Mouse (Mus musculus) embryonic facial prominence, embryonic 11.5 days (tissue): ENCODE results near the gene 2310061I04Rik. TPM values are rescaled to one million over a fixed set of nuclear protein-coding genes. Genes with fewer than 3 reads are reported as not detected.
A peak's percentile ranks its signal among the peaks of the same experiment; 100 is the strongest.

ENCODE experiments used
- ATAC-seq: fragments of 200-750 bp; cut with Nextera tagmentation; replicated peaks from 2 replicates; pipeline ENCODE4 v1.8.0; 2017; ENCODE audit warnings: low read depth; ENCODE audit not compliant: insufficient number of reproducible peaks, low FRiP score, low TSS enrichment
- DNase-seq: peaks from one replicate; pipeline ENCODE4 v3.0.0-alpha.2; 2015; ENCODE audit warnings: low spot score
- H3K27ac ChIP-seq: fragments of 300-500 bp; sonication (generic); replicated peaks from 2 replicates; pipeline ENCODE4 v1.5.1; 2014; ENCODE audit warnings: mild to moderate bottlenecking, low read depth, low read length, control low read depth
- H3K27me3 ChIP-seq: fragments of 300-500 bp; sonication (generic); 2 replicates; pipeline ENCODE4 v1.6.1; 2014; ENCODE audit warnings: mild to moderate bottlenecking, low read length, moderate library complexity, mixed read lengths; ENCODE audit not compliant: control insufficient read depth, insufficient read depth
- H3K36me3 ChIP-seq: fragments of 300-500 bp; sonication (generic); replicated peaks from 2 replicates; pipeline ENCODE4 v1.6.1; 2014; ENCODE audit warnings: low read depth, mild to moderate bottlenecking, low read length, moderate library complexity, mixed read lengths; ENCODE audit not compliant: control insufficient read depth, insufficient read depth
- H3K4me1 ChIP-seq: fragments of 300-500 bp; sonication (generic); 2 replicates; pipeline ENCODE4 v1.6.1; 2014; ENCODE audit warnings: low read length, mixed read lengths; ENCODE audit not compliant: control insufficient read depth, insufficient read depth
- H3K4me2 ChIP-seq: fragments of 300-500 bp; sonication (generic); 2 replicates; pipeline ENCODE4 v1.6.1; 2014; ENCODE audit warnings: low read depth, mild to moderate bottlenecking, control low read depth, low read length, moderate library complexity
- H3K4me3 ChIP-seq: fragments of 300-500 bp; sonication (generic); 2 replicates; pipeline ENCODE4 v1.5.1; 2014; ENCODE audit warnings: low read depth, low read length, control low read depth
- H3K9ac ChIP-seq: fragments of 300-500 bp; sonication (generic); replicated peaks from 2 replicates; pipeline ENCODE4 v1.6.1; 2014; ENCODE audit warnings: mild to moderate bottlenecking, control low read depth, low read length
- H3K9me3 ChIP-seq: fragments of 300-500 bp; sonication (generic); replicated peaks from 2 replicates; pipeline ENCODE4 v1.6.1; 2016; ENCODE audit warnings: mild to moderate bottlenecking, low read length, inconsistent platforms, mixed read lengths; ENCODE audit not compliant: control insufficient read depth
- WGBS: fragments of 180-500 bp; shearing (Covaris S2); extraction: QIAGEN DNeasy Blood & Tissue Kit; methylation state at CpG from one replicate; pipeline ENCODE4 v1.1.7; 2014; 5-methylcytosine and 5-hydroxymethylcytosine counted together
- polyA plus RNA-seq: library from polyadenylated mRNA; unstranded; fragments of >200 nt; fragmentation: Nextera tagmentation; extraction: Ambion mirVana; gene quantifications from 2 replicates; pipeline ENCODE4 v1.2.1, GENCODE M21; 2014

The 2310061I04Rik gene
- polyA plus RNA-seq, 1 experiment from 2014 or later, result 21.2 TPM

GRCm38 (mm10) chr17:35909919-35910369, 12.7 kb upstream of the 2310061I04Rik start, which contains the start of gene Atat1:
Atat1 (minus strand) TSS chr17:35910075.
- peak; percentile 76 for ATAC-seq
- Histone ChIP-seq H3K4me2 (peak within 1 kb of the TSS; percentile 89), H3K9ac (peak within 1 kb of the TSS; percentile 82), H3K4me3 (peak within 1 kb of the TSS; percentile 75), H3K27me3 (no peaks in the 10 kb centered on the region), H3K36me3 (no peaks in the 10 kb centered on the region; the same call in 1 of the 2 replicates), H3K27ac (peak within 1 kb of the TSS; percentile 47; the same call in 1 of the 2 replicates), H3K9me3 (no peaks in the 10 kb centered on the region), H3K4me1 (no peaks in the 10 kb centered on the region; the same call in 1 of the 2 replicates)
- 3% methylated on average over 25 of the region's 25 CpGs for WGBS
- DNase-seq, result peak; percentile 98

DNA sequence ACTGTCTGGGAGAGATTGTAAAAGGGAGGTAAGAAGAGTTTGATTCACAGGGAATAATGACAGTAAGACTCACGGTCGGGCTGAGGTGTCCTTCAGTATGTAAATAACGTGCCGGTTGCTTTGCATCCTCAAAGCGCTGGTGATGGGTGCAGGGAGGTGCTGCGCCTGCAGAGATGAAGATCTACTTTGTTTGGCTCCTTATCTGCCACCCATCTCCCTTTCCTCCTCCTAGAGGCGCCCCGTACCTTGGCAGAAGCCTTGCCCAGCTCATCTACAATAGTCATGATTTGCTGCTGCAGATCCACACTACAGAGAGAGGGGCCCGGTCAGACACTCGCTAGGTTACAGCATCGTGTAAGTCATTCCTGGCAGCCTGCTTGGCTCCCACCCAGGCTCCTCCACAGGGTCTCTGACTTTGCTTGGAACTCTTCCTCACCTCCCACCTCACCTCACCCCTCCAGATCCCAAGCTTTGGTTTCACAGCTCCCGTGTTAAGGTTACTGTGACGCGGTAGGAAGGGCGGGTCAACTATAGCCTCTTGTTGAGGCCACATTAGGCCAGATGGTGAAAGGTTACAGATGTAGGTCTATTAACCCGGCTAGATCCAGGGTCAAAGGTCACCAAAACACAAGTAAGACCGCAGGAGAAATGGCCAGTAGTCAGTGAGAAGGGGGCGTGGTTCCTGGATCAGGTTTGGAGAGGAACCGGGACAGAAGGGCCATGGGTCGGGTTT, 12.1 kb upstream of the 2310061I04Rik start:
- Histone ChIP-seq H3K27ac (peak overlapping the region; percentile 47; the same call in 1 of the 2 replicates), H3K4me3 (peak overlapping the region; percentile 75), H3K4me1 (no peaks in the 10 kb centered on the region; the same call in 1 of the 2 replicates), H3K4me2 (peak overlapping the region; percentile 89), H3K36me3 (no peaks in the 10 kb centered on the region; the same call in none of the 2 replicates), H3K27me3 (no peaks in the 10 kb centered on the region), H3K9me3 (no peaks in the 10 kb centered on the region), H3K9ac (peak overlapping the region; percentile 82)
- ATAC-seq, result peak; percentile 19; the same call in 1 of the 2 replicates
- DNase-seq, result no peak
- 24% methylated on average over 20 of the region's 20 CpGs for WGBS

- H3K36me3 ChIP-seq, result no peaks in the 10 kb centered on the region; the same call in none of the 2 replicates
- no peak overlapping the region for H3K4me2 ChIP-seq
- no peaks in the 10 kb centered on the region for H3K9me3 ChIP-seq
- H3K4me3 ChIP-seq, result no peak overlapping the region
- ATAC-seq (no peak), DNase-seq (no peak)
- H3K4me1 ChIP-seq, result no peaks in the 10 kb centered on the region; the same call in 1 of the 2 replicates
- H3K27ac ChIP-seq, result no peak overlapping the region
- no peak overlapping the region for H3K9ac ChIP-seq
- H3K27me3 ChIP-seq, result no peaks in the 10 kb centered on the region
- 83% methylated on average over 2 of the region's 2 CpGs for WGBS
These were observed 10.4 kb upstream of the 2310061I04Rik start for GRCm38 (mm10) chr17:35907609-35908008.

GRCm38 (mm10) chr17:35905587-35905986, 8.4 kb upstream of the 2310061I04Rik start:
- Histone ChIP-seq H3K9ac (no peak overlapping the region), H3K27ac (no peak overlapping the region), H3K4me1 (no peaks in the 10 kb centered on the region; the same call in 1 of the 2 replicates), H3K4me2 (no peak overlapping the region), H3K9me3 (no peaks in the 10 kb centered on the region), H3K36me3 (no peaks in the 10 kb centered on the region; the same call in none of the 2 replicates), H3K27me3 (no peaks in the 10 kb centered on the region), H3K4me3 (no peak overlapping the region)
- WGBS, result 98% methylated on average over 1 of the region's 1 CpGs
- no peak for ATAC-seq
- no peak for DNase-seq

DNA sequence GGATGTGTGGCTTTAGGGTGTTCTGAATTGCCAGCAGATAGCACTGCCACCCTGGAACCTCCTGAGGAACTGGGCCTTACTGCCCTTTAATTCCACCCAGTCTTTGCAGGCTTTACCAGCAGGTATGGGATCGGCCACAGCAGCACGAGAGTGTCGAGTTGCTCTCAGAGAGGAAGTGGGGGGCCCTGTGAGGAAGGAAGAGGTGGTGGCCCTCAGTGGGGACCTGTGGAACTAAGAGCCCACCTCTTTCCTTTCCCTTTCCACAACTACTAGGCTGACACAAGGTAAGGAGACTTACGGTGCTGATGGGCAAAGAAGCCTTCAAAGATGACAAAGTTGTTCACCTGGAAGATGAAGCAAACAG, 6.7 kb upstream of the 2310061I04Rik start:
- ATAC-seq (no peak), DNase-seq (no peak)
- Histone ChIP-seq H3K27me3 (no peaks in the 10 kb centered on the region), H3K4me2 (no peak overlapping the region), H3K4me3 (no peak overlapping the region), H3K9ac (no peak overlapping the region), H3K27ac (no peak overlapping the region), H3K4me1 (no peaks in the 10 kb centered on the region; the same call in 1 of the 2 replicates), H3K36me3 (peaks cover 2% of the 10 kb centered on the region), H3K9me3 (no peaks in the 10 kb centered on the region)
- WGBS, result 77% methylated on average over 4 of the region's 4 CpGs

GRCm38 (mm10) chr17:35903343-35903991, 6.2 kb upstream of the 2310061I04Rik start:
- Histone ChIP-seq H3K4me2 (no peak overlapping the region), H3K4me1 (no peaks in the 10 kb centered on the region), H3K4me3 (no peak overlapping the region), H3K27ac (no peak overlapping the region), H3K9ac (no peak overlapping the region), H3K36me3 (peaks cover 2% of the 10 kb centered on the region), H3K9me3 (no peaks in the 10 kb centered on the region), H3K27me3 (no peaks in the 10 kb centered on the region)
- 92% methylated on average over 9 of the region's 9 CpGs for WGBS
- ATAC-seq (no peak), DNase-seq (no peak)

DNA sequence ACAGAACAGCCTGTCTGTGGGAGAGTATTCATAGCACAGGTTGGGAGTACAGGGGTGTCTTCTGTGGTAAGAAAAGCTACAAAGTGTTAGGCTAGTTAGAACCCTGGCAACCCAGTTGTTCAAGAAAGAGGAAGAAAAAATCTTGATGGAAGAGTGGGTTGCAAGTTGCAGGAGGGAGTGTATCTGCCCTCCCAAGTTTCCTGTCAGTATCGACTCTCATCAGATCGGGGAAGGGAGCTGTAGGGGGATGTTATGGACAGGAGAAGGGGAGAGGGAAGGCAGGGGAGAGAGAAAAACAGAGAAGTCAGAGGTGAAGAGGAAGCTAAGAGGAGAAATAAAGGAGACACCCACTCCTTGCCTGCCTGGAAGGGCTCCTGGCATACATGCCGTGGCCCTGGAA, 3.4 kb upstream of the 2310061I04Rik start:
- Histone ChIP-seq H3K9me3 (no peaks in the 10 kb centered on the region), H3K9ac (no peak overlapping the region), H3K27ac (no peak overlapping the region), H3K4me3 (no peak overlapping the region), H3K4me1 (no peaks in the 10 kb centered on the region; the same call in 1 of the 2 replicates), H3K27me3 (no peaks in the 10 kb centered on the region), H3K36me3 (peaks cover 2% of the 10 kb centered on the region), H3K4me2 (no peak overlapping the region)
- WGBS, result 84% methylated on average over 3 of the region's 3 CpGs
- ATAC-seq, result no peak
- DNase-seq, result no peak
